Mouse (Mus musculus): ENCODE results near the gene Scube1.

DNA sequence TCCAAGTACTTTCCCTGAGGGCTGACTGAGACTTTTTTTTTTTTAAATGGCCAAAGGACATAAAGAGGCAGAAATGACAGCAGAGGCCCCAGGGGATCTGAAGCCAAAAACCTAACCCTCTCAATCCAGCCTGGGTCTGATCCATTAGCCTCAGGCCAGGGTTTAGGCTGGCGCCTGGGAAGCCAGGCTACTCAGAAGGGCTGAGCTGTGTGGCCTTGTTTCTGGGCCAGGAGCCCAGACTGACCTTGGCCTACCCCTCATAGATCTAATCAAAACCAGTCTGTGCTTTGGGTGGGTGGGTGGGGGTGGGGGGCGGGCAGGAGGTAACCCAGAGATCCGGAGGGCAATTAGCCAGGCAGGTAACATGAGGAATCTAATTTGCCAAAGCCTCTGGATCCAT is 51.2 kb downstream of the Scube1 start:
- no peak for TF ChIP-seq CTCF (IDR thresholded peaks at IDR 0.05)
- TF ChIP-seq EP300 (IDR thresholded peaks at IDR 0.05) = no peak

Measured in lung, postnatal 0 days (tissue).